Mouse (Mus musculus) layer of hippocampus, adult 18-20 months (tissue): ENCODE measurements around the gene Dstn. TPM values are rescaled to one million over a fixed set of nuclear protein-coding genes. Genes with fewer than 3 reads are reported as not detected.

Experiments
- DNase-seq, 2 experiments: peaks; one replicate each; pipeline ENCODE4 v3.0.0; 2022; ENCODE audit warnings: low spot score in 2 of 2
- total RNA-seq, 2 experiments: library from RNA; stranded (reverse); gene quantifications; 2 replicates each; pipeline ENCODE4 v1.2.3; 2021

The Dstn gene
- total RNA-seq, 2 experiments from 2014 or later: 183 to 197 TPM

GRCm38 (mm10) chr2:143951546-143952315 lies 36.6 kb downstream of the Dstn start:
- DNase-seq: no peak

GRCm38 (mm10) chr2:143953944-143954343 lies 38.8 kb downstream of the Dstn start:
- DNase-seq: no peak

GRCm38 (mm10) chr2:143955004-143955403 lies 39.9 kb downstream of the Dstn start:
- DNase-seq: no peak

- DNase-seq: no peak
These were observed 40.6 kb downstream of the Dstn start for GRCm38 (mm10) chr2:143955746-143956145.

- DNase-seq: no peak
These were observed 47.1 kb downstream of the Dstn start for GRCm38 (mm10) chr2:143962192-143962591.

- DNase-seq: no peak
These were observed 48.2 kb downstream of the Dstn start for GRCm38 (mm10) chr2:143963318-143963717.

- no peak for DNase-seq
These were observed 54.1 kb downstream of the Dstn start for GRCm38 (mm10) chr2:143969260-143969659.

GRCm38 (mm10) chr2:143970841-143971240 lies 55.7 kb downstream of the Dstn start:
- no peak for DNase-seq

GRCm38 (mm10) chr2:143971887-143972286 lies 56.8 kb downstream of the Dstn start:
- DNase-seq: no peak

GRCm38 (mm10) chr2:143973161-143973560 lies 58.0 kb downstream of the Dstn start:
- DNase-seq: no peak

- no peak for DNase-seq
These were observed 60.1 kb downstream of the Dstn start for GRCm38 (mm10) chr2:143975146-143975649.

- no peak for DNase-seq
These were observed 63.5 kb downstream of the Dstn start for GRCm38 (mm10) chr2:143978444-143979147.

- peak; percentile 26 to 79 for DNase-seq
These were observed 65.8 kb downstream of the Dstn start for GRCm38 (mm10) chr2:143980781-143981398.

GRCm38 (mm10) chr2:143982152-143982551 lies 67.0 kb downstream of the Dstn start:
- DNase-seq: no peak

GRCm38 (mm10) chr2:143982901-143983300 lies 67.8 kb downstream of the Dstn start:
- DNase-seq: peak; percentile 34 to 75

GRCm38 (mm10) chr2:143983482-143983881 lies 68.4 kb downstream of the Dstn start:
- DNase-seq: no peak

- DNase-seq: no peak
These were observed 72.4 kb downstream of the Dstn start for GRCm38 (mm10) chr2:143987485-143987884.

- DNase-seq: no peak
These were observed 72.9 kb downstream of the Dstn start for GRCm38 (mm10) chr2:143988016-143988415.

- peak in 1 of 2 experiments; percentile 16 for DNase-seq
These were observed 75.9 kb downstream of the Dstn start for GRCm38 (mm10) chr2:143990997-143991396.

- DNase-seq: no peak
These were observed 77.0 kb downstream of the Dstn start for GRCm38 (mm10) chr2:143991964-143992672.
